Mouse (Mus musculus): ENCODE measurements around the gene Ctsz.

Ctsz gene

DNA sequence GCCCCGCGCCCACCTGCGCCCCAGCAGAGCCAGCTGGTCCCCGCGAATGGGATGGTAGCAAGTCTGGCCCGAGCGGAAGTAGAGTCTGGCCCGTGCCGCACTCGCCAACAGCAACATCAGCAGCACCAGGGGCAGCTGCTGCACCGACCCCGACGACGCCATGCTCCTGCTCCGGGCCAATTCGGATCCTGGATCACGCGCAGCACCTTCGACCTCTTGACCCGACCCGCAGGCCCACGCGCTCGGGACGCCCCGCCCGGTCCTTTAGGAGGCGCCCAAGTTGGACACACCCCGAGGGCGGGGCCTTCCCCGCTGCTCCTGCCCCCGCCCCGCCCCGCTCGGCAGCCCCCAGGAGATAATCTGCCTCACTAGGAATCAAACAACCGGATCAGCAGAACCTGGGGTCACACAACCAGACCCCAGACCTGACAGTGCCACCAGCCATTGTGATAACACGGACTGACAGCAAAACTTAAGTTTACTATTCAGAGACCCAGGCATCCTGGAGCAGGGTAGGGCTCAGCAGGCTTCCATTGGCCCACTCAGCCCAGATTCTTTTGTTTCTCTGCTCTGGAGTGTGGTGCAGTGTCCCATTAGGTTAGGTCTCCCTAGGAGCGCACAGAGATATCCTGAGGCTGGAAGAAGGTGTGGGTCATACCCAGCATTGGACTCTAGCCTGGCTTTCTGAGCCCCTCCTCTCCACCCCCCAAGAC, at the start of gene Ctsz:
TSS of gene Ctsz (minus strand) at position 303 of the 713 bp plus-strand sequence.
- peak; percentile 75 for DNase-seq (ENCODE audit: low spot score)

DNA sequence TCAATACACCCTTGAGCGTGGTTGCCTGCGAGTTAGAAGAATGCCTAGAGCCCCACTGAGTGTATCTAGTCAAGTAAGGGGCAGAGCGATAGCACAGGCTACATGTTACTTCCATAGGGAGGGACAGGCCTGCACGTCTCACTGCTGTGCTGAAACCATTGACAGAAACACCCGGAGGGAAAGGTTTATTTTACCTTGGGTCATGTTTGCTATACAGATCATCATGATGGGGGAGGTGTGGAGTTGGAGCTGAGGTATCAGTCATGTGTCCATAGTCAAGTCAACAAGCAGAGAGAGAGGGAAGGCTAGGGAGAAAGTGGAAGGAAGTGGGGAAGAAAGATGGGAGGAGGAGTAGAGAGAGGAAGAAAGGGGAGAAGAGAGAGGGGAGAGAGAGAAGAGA, 48.2 kb upstream of the Ctsz start:
- DNase-seq (ENCODE audit: low spot score), result no peak

DNA sequence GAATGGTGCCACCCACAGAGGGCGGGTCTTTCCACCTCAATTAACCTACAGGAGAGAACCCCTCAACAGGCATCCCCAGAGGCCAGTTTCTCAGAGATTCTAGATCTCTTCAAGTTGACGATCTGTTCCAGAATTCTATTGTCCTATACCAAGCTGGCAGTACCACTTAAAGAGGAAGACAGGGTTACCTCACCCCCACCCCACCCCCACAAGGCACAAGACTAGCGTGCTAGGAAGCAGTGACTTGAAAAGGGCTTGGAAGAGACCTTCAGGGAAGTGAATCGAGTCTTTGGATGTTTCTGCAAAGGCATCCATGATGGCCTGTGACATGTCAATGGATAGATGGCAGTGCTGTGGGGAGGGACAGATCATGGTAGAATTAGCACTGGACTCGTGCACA, 39.9 kb upstream of the Ctsz start:
- no peak for DNase-seq (ENCODE audit: low spot score)

DNA sequence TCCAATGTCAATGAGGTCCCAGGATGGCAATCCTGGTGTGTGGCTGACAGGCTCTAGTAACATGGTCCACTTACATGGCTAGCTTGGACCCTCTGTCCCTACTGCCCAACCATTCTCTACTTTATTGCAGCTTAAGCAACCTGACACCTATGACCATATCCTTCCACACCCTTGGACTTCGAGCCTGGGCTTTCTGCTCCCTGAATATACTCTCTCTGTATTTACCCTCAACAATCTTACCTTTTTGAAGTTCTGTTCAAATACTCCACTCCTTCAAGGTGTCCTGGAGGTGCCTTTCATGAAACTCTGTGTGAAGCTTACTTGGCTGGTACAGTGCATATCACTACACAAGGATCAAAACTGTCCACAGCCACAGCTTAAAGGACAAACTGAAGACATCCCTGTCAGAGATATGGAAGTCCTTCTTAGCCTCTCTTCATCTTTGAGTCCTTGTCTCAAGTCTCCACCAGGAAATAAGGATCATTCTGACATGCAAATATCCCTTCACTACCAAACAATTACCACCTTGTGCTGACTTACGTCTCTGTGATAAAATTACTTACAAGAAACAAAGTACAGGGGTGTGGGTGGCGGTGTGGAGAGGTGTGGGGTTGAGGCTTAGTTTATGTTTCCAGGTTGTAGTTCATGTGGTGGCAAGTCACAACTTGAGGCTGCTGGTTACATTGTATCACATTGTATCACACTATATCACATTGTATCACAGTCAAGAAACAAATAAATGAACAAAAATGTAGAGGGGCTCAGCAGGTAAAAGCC, 38.9 kb upstream of the Ctsz start:
- no peak for DNase-seq (ENCODE audit: low spot score)

DNA sequence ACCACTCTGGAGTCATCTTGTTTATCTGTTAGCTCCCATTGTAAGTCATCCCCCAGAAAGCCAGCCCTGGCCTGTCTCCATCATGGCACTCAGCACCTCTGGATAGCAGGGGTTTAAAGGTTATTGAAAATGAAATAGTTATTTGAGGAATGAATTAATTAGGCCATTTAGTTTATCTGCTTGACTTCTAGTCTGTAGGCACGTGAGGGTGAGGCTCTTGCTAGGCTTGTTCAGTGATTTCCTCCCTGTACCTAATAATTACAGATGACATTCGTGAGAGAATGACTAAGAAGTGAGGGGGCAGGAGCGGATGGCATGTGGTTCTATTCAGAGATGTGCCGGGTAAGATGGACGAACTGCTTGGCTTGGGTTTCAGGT, 34.7 kb upstream of the Ctsz start:
- DNase-seq (ENCODE audit: low spot score), result no peak

DNA sequence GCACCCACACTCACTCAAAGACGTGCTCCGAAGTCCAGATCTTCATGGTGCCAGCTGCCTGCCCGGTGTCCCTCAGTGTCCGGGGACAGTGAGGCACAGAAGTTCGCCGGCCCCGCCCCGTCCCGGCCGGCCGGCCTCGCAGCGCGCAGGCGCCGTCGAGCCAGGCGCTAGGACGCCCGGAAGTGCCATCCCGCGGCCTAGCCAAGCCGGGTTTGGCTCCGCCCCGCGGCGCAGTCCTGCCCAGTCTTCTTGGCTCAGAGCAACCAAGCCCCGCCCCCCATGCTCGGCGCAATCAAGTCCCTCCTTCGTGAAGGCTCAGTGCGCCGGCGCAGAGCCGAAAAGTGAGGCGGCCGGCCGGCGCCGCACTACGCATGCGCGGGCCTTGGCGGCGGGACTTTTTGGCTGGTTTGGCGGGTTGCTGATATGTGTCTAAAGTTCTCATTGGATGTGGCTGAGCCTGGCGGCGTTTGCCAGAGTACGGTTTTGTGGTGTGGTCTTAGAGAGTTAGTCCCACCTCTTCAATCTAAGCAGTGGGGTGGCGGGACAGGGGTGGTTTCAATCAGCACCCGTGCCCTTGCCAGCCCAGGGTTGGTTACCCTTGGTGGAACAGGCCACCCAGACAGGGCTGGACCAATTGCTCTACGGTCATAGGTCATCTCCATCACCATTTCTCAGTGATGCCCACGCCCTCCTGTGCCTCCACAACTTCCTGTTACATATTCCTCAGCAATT, 34.1 kb upstream of the Ctsz start, which contains the start of gene Prelid3b:
TSS of gene Prelid3b (minus strand) at position 264 of the 732 bp plus-strand sequence.
- DNase-seq (ENCODE audit: low spot score), result peak; percentile 100

DNA sequence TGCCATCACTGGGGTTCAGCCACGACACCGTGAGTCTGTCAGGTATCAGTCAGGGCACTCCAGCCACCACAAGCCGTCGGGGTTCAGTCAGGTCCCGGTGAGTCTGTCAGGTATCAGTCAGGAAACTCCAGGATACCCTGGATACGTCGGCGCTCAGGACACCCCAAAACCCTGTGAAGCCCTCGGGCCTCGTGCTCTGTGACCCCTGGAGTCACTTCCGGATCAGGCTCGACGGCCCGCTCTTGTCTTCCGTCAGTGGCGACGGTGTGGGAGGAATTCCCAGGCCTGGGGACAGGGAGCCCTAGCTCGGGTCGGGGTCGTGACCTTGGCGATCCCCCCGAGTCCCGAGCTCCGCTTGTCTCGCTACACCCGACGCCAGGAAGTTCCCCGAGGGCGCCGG, 33.6 kb upstream of the Ctsz start:
- no peak for DNase-seq (ENCODE audit: low spot score)

DNA sequence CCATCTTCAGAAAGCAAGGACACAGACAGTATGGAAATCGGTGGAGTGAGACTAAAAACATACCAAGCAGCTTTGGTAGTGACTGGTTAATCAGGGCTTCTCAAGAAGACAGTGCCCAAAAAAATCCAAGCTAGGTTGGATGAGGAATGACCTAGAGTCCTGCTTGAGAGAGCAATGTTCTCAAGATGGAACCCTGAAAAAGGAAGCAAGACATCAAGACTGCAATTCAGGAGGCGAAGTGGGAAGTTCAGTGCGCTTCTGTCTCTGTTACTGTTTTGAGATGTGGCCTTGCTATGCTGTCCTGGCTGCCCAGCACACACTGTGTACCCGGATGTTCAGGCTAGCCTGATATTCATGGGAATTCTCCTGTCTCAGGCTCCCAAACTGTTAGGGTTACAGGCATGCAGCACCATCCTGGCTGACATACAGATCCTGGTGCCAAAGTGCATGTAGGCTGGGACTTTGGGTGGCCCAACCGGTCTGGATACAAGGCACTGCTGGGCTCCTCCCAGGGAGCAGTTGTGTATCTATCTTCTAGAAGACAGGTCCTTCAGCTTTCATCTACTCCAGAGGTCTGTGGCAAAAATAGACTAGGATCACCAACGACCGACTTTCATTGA, 32.1 kb upstream of the Ctsz start:
- no peak for DNase-seq (ENCODE audit: low spot score)

DNA sequence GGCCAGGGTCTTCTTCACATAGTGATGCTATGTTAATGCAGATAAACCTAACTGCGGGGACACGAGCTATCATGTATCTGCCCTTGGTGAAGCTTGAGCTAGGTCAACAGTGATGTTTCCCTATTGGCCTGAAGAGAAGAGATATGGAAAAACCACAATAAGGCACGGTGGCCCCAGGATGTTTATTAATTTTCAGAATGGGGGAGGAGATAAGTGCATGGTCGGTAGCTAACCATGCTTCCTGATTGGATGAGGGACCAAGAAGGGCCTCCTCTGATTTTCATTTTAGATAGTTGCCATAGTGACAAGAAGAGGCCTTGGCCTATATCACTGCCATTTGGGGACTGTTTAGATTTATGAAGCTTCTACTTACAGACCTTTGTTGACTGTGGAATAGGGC, 31.5 kb upstream of the Ctsz start:
- DNase-seq (ENCODE audit: low spot score), result no peak

DNA sequence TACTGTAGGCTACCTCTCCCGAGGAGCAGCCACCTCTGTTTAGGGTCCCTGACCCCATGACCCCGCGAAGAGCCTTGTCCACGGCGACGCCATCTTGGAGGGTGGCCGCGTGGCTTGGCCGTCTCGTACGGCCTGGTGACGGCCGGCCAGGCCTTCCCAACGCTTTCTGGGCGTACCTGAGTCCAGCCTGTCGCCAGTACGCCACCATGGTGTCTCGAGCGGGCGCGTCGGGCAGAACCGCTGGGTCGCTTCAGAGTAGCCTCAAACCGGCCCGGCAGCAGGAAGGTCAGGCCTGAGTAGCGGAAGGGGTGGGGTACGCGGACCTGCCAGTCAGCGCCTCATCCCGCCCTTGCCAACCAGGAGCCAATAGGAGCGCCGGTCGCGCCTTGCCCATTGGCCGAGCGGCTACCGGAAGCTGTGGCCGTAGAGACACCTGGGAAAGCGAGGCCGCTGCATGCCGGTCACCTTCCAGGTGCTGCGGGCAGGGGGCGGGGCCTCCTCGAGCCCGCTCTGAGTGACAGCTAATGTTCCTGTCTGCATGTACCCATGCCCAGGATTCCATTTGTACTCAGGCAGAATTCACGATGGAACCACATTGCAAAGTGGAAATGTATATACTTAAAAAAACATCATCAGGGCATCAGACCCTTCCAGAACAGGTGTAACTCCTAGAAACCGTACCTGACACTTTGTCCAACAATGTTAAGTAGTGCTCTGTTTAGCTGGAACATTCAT, 25.1 kb upstream of the Ctsz start, which contains the start of gene Atp5e:
TSS of gene Atp5e (minus strand) at position 317 of the 735 bp plus-strand sequence.
- peak; percentile 95 for DNase-seq (ENCODE audit: low spot score)

DNA sequence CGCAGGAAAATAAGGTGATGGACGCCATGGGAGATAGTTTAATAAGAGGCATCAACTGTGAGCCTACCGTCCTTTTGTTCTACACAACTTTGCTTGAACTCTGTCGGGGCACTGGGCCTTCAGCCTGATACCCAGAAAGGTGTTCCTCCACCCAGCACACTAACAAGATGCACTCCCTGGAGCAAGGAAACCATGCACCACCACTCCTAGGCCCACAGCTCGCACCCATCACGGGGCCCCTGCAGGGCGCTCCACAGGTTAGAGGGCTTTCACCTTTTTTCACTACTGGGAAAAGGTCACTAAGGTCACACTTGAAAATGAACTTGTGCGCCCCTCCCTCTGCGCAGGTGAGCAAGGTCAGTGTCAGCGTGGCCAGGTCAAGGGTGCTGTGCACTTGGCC, 24.5 kb upstream of the Ctsz start:
- DNase-seq (ENCODE audit: low spot score), result no peak

DNA sequence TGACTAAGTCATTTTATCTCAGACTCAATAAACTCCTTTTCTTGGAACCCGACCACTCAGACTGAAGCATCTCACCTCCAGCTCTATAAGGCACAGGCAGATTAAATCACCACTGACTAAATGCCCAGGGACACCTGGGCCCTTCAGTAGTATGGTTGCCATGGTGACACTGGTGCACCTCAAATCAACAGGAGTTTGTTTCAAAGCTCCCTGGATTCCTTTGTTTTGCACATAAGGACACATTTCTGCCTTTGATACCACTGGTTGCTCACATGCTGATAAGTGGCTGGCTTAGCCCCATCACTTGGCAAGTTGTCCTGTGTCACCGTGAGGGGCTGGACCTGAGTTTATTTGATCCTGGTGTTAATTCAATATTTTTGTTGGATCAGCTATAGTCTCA, 20.5 kb upstream of the Ctsz start:
- DNase-seq (ENCODE audit: low spot score), result no peak

DNA sequence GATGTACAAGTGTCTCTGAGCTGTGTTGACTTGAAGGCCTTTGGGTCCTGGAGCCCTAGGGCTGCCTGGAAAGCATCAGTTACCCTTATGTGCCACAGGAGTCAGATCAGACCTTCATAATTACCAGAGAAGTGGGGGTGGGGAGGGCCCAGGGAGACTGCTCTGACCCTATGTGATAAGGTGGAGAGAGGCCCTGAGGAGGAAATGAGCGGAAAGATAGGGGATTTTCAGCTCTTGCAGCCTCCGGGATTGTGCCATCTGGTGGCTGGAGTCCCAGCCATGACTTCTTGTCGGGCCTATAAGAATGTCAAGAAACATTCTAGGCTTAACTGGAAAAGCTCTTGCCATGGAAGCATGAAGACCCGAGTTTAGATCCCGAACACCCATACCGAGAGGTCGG, 14.8 kb upstream of the Ctsz start:
- no peak for DNase-seq (ENCODE audit: low spot score)

DNA sequence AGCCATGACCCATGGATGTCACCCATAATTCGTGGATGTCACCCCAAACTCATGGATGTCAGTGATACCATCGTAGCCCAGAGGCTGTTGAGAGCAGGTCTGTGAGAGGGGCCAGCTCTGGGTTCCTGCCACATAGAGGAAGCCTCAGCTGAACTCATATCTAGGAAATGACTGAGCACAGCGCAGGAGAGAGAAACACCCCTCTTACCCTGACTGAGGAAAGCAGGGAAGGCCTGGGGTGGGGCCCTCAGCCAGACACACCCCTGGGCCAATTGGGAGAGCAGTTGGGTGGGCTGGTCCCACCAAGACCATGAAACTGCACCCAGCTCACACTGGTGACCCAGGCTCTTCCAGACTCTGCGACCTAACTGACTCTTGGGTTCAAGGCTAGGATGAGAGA, 11.5 kb upstream of the Ctsz start, which contains the start of gene Tubb1:
TSS of gene Tubb1 (plus strand) at position 343 of the 400 bp plus-strand sequence.
- DNase-seq (ENCODE audit: low spot score), result no peak

DNA sequence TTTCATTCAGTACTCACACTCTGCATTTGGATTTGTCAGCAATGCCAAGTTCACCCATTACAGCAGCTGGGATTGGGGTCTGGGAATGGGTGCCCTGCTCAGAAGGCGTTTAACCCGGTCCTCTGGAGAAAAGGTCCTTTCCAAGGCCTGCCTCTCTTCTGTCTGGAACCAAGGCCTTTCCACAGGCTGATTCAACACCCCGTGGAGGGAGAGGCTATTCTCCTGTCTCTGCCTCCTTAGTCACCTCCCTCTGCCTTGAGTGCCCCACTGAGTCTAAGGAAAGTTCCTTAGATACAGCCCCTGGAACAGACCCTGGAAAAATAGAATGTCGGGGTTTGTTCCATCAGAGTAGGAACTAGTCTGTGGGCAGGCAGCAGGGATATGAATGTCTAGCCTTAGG, 9.6 kb upstream of the Ctsz start:
- no peak for DNase-seq (ENCODE audit: low spot score)

DNA sequence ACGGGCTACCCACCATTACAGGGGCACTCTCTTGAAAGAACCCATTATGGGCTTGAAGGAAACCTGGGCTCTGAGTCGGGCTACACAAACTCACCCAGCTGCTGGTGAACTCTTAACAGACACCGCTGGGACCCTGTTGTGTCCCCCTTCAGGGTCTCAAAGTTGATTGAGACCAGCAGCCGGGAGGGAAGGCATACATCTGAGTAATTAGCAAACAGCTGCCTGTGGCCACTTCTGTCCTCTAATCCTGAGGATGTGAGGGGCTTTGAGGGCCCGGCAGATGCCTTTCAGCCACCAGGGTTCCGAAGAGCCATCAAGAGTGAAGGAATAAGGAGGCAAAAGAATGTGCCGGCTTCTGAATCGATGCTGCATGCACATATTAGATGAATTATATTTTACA, 8.1 kb upstream of the Ctsz start:
- DNase-seq (ENCODE audit: low spot score), result no peak

DNA sequence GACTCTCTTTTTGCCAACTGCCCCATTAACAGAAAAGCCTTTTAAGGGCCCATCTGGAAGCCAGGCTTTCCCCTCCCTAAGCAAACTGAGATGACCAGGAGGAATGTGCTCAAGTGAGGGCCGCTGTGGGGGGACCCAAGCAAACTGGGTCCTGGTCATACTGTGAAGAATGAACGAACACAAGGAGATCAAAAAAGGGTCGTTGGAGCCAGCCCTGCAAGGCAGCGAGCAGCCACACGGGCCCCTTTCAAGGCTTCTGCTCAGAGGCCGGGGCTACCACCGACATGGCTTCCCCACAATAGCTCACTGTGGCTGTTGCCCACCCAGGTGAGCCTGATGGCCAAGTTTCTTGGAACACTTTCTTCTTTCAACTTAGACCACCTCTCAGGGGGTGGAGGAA, 7.7 kb upstream of the Ctsz start:
- DNase-seq (ENCODE audit: low spot score), result no peak

DNA sequence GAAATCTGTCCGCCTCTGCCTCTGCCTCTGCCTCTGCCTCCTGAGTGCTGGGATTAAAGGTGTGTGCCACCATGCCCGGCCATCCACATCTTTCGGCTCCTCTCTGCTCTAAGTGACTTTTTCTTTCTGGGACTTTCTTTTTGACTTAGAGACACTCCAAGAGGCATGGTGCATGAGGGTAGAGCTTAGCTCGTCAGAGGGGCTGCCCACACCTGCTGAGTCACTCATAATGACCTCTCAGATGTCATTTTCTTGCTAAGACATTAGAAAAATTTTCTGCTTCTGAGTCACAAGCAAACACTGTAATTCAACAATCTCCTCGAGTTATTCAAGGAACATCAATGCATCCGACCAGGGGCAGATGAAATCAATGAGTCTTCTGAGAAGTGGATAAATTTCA, 6.2 kb upstream of the Ctsz start:
- no peak for DNase-seq (ENCODE audit: low spot score)

DNA sequence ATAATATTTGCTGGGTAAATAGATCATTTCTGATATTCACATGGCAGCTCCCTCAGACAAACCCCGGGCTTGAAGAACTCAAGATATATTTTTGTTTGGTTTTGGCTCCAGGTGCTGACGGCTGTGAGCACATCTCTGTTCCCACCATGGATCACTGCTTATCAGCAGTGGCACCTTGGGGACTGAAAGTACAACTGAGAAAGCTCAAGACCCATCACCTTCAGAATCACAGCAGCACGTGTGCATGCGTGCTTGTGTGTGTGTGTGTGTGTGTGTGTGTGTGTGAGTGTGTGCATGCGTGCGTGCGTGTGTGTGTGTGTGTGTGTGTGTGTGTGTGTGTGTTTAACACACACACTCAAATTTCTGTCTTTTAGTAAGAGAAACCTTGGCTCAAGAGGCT, 5.5 kb upstream of the Ctsz start:
- no peak for DNase-seq (ENCODE audit: low spot score)

DNA sequence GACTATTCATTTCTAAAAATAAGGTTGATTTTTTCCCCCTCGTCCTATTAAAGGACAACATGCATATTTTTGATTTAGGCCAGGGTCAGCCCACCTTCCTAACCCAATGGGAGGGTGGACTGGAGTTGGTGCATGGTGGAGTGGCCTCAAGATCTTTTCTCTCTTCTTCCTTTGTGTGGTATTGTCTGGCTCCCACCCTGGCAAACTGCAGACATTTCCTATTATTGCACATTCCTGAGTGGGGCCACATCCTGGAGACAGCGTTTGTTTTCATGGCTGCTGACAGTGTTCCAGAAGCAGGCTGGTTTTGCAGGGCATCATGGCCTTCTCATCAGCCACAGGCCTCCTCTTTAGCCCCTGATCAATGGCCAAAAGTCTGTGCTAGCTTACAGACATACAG, 4.2 kb upstream of the Ctsz start:
- DNase-seq (ENCODE audit: low spot score), result no peak

DNA sequence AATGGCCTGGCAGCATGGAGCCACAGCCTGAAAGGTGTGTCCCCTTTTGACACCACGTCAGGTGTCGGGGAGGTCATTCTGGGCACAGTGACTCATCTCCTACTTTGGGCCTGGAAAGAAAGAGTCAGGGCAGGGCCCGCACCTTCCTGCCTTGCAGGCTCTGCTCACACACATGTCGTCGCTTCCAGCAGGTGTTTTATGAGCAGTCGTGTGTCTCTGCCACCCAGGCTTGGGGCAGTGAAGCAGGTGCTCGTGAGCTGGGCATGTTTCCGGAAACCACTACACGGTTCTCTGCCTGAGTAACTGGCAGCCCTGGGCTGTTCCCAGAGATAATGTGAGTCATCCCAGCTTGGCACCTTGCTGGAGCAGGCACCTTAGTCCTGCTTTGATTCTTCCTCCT, 3.6 kb upstream of the Ctsz start:
- DNase-seq (ENCODE audit: low spot score), result no peak

DNA sequence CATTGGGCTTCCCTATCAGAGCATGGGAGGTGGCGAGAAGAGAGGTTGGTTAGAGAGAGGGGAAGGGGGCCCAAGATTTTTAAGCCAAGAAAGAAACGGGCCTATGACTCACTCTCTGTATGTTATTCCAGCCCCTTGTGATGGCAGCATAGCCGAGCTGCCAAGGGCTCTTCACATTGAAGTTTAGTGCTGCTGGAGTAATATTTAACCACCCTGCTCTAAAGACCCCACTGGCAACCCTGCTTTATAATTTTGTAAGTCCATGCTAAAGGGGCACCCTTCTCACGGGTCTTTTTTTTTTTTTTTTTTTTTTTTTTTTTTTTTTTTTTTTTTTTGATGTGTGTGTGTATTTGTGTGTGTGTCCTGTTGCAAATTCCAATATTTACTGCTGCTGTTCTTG, 3.1 kb upstream of the Ctsz start:
- DNase-seq (ENCODE audit: low spot score), result no peak
